Mouse (Mus musculus) right cerebral cortex, postnatal 36 days (tissue): ENCODE data around the gene Gpr101.

ENCODE experiments used
- DNase-seq, 2 experiments: peaks; one replicate each; pipeline ENCODE4 v3.0.0; 2022; ENCODE audit warnings: low spot score in 2 of 2, mixed read lengths in 1 of 2

Gene Gpr101

GRCm38 (mm10) chrX:57503634-57504033 lies at the start of gene Gpr101:
Gene Gpr101, minus strand, starts transcription at chrX:57503757.
- DNase-seq = peak in 1 of 2 experiments; percentile 2

- DNase-seq = no peak
Observed at GRCm38 (mm10) chrX:57521117-57522095, 17.8 kb upstream of the Gpr101 start.

GRCm38 (mm10) chrX:57506247-57506646 lies 2.7 kb upstream of the Gpr101 start:
- DNase-seq = no peak
